Mouse (Mus musculus): ENCODE results near the gene Tmem110.

Tmem110 gene

DNA sequence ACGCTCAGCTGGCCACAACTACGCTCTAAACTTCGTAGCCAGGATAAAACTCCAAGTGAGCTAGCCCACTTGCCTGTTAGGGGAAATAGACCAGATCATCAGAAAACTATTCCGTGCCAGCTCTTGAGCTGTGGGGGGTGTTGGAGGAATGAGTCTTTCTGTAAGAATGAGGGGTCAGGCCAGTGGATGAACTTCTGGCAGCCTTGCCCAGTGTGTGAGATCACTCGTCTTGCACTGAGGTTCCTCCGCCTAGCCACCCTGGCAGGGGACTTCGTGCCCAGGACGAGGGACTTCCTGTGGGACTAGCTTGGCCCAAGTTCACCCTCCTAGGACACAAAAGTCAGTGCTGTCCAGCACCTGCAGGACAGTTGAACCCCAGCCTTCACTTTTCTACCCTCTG is 78.9 kb downstream of the Tmem110 start:
- no peak for DNase-seq (ENCODE audit: low read depth)

DNA sequence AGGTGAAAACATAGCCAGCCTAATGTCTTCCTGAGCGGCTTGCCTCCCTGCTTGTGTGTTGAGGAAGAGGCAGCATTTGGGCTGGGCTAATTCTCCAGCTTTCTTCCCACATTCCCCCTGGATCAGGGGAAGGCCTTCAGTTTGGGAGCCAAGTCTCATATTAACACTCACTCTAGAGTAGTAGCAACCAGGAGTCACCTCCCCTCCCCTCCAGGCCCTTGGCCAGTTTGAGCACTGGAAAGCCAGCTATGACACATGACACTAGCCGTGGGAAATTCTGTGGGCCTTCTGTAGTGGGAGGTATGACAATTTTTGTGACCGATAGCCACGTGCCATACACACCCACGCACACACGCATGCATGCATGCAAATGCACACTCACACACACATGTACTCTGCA is 80.6 kb downstream of the Tmem110 start:
- DNase-seq (ENCODE audit: low read depth) = no peak

DNA sequence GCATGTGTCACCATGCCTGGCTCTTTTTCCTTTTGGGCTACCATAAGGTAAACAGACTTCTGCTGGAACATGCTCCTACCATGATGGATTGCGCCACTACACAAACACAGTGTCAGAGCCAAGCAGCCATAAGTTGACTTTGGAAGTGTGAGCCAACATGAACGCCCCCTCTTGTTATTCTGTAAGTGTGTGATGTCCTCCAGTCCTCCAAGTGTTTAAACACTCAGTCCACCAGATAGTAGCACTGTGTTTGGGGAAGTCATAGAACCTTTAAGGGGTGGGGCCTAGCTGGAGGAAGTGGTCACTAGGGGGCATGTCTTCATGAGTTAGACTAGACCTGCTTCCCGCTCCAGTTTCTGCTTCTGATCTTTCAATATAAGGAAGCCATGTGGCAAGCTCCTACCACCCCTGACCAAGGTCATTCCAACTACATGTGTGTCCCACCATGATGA is 82.5 kb downstream of the Tmem110 start:
- no peak for DNase-seq (ENCODE audit: low read depth)

DNA sequence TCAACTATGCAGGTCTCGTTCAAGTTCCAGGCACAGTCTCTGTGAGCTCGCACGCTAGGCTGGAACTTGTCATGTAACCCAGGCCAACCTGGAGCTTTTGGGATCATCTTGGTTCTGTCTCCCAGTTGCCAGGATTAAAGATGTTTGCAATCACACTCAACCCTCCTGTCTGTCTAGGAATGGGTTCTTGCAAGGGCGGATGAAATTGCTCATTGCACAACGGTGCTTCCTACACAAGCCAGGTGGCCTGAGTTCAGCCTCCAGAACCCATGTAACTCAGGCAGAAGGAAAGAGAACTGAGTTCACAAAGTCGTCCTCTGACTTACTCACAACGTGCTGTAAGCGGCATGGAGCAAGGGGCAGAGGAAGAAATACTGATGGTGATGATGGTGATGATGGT is 85.8 kb downstream of the Tmem110 start:
- DNase-seq (ENCODE audit: low read depth) = no peak

DNA sequence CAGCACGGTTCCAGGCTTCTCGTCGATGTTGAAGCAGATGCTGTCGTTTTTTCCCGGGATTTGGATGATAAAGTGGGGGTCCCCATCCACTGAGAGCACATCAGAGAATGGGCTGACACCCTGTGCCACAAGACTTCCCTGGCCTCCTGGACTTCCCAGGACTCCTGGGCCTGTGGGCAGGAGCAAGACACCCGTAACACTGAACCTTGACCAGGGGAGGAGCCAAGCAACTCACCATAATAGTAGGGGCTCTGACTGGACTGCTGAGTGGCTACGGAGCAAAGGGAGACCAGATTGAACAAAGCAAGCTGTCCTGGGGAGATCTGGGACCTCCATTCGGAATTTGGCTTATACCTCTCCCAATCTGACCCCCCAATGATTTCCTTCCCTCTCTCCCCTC is 87.3 kb downstream of the Tmem110 start:
- no peak for DNase-seq (ENCODE audit: low read depth)

DNA sequence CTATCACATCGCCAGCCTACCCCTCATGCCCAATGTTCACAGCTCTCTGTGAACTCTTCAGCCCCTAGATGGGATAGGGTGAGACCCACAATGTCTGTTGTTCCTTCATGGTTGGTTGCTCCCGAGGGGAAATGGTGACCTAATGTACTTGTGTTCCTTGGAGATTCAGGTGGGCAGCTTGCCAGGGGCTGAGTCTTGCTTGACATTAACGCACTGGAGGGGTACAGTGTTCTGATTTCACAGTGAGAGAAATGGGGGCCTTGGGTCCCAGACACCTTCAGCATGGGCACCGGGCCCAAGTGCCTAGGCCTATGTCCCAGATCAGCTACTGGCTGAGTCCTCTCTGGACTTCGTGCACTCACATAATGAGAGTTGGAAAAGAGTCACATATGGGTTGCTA is 88.0 kb downstream of the Tmem110 start:
- no peak for DNase-seq (ENCODE audit: low read depth)

DNA sequence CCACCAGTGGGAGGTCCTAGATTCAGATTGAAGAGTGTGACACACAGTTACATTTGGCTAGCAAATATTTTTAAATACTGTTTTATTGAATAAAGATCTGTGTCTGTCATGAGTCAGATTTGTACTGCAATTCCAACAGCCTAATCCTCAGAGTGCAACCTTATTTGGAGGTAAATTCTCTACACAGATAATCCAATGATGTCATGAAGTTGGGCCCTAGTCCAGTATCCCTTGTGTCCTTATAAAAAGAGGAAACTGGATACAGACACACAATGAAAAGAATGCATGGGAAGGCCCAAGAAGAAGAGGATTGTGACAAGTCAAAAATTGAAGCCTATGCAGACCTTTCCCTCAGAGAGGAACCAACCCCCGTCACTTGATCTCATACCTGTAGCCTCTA is 91.1 kb downstream of the Tmem110 start:
- DNase-seq (ENCODE audit: low read depth) = no peak

DNA sequence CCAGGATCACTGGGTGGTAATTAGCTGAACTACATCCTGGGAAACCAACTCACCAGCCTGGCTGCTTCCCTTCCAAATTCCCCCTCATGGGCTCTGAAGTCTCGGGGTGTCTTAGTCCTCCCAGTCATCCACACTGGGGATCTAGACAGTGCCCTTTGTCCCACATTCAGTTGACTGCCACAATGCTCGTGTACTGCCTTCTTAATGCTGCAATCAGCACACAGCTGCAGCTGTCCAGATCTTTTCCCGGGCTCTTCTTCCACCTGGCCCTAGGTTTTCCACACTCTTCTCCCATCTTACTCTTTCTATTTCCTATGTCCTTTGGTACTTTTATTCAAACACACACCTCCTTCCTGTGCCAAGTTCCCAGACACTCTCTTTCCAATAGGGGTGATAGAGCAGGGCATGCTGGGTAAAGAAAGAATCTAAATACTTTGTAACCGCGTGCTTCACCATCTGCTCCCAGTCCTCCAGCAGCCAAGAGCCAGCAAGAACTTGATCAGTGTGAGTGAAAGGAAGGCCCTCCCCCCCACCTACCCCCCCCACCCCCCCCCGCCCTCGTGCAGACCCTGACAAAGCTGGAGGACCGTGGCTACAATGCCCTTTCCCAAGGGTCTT is 96.8 kb downstream of the Tmem110 start:
- DNase-seq (ENCODE audit: low read depth) = no peak

DNA sequence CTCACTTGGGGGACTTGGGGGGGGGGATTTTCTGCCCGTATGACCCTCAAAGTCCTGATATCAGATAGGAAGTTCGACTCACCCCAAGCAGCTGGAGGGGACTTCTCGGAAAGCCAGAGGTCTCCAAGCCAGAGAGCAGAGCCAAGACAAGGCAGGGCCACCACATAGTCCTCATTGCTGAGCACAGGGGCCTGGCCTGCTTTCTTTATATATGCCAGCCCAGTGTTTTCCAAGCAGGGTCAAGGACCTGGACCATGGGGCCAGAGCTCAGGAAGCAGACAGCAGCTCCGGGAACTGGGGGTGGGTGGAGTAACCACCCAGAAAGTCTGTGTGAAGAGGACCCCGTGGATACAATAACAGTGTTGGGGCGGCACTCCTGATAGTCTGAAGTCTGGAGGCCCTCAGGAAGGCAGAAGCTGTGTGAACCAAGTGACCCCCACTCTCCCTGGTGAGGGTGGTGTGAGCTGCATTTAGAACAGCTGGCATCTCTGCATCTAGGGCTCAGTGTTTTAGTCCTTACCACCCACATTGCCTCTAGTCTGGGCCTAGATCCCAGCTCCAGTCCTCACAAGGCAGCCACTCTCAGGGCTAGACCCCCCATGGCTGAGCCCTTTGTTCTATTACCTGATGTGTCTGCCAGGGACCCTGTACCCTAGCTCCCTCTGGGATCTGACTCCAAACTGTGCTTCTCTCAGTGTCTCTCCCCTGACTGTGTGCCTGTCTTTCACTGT is 98.2 kb downstream of the Tmem110 start, which contains the start of gene Itih3:
Gene Itih3 (minus strand): TSS at position 386 of the 731 bp plus-strand sequence.
- DNase-seq (ENCODE audit: low read depth) = no peak

DNA sequence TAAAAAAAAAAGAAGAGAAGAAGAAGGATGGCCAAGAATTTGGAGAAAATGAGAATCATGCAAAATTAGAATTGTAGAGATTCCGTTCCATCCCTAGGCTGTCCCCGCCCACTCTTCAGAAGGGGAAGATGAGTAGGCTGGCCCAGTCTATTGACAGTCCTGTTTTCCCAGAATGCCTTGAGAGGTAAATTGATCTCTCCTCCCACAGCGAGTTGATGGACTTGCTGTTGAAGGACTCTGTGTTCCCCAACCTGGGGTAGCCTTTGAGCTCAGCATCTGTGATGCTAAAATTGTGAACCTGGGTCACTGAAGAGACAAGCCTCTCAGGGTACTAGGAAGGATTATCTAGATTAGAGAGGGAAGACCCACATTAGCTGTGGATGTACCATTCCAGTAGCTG is 100.1 kb downstream of the Tmem110 start:
- no peak for DNase-seq (ENCODE audit: low read depth)
